Mouse (Mus musculus) ES-Bruce4 (cell line): ENCODE data around the gene Cntnap2. TPM values are rescaled to one million over a fixed set of nuclear protein-coding genes. Genes with fewer than 3 reads are reported as not detected.

Experiments used
- H3K27ac ChIP-seq: 2 replicates; pipeline ENCODE4 v1.5.1; 2012; ENCODE audit warnings: low read length, inconsistent platforms; ENCODE audit not compliant: insufficient read depth
- H3K27me3 ChIP-seq: 2 replicates; pipeline ENCODE4 v1.6.1; 2012; ENCODE audit warnings: mild to moderate bottlenecking, low read length, inconsistent platforms; ENCODE audit not compliant: control insufficient read depth, poor library complexity, insufficient read depth, severe bottlenecking
- H3K36me3 ChIP-seq: 2 replicates; pipeline ENCODE4 v1.6.1; 2012; ENCODE audit warnings: inconsistent platforms, mild to moderate bottlenecking, low read length, moderate library complexity; ENCODE audit not compliant: control insufficient read depth, poor library complexity, insufficient read depth, severe bottlenecking
- H3K4me1 ChIP-seq: one replicate; pipeline ENCODE4 v1.8.1; 2011; ENCODE audit warnings: low read length; ENCODE audit not compliant: control insufficient read depth, insufficient read depth
- H3K4me3 ChIP-seq: 2 replicates; pipeline ENCODE4 v1.5.1; 2011; ENCODE audit warnings: low read depth, mild to moderate bottlenecking, low read length
- H3K9ac ChIP-seq: 2 replicates; pipeline ENCODE4 v1.6.1; 2012; ENCODE audit warnings: low read depth, mild to moderate bottlenecking, inconsistent platforms; ENCODE audit not compliant: poor library complexity, severe bottlenecking
- H3K9me3 ChIP-seq: replicated peaks from 2 replicates; pipeline ENCODE4 v1.6.1; 2012; ENCODE audit warnings: mild to moderate bottlenecking, low read length, inconsistent platforms; ENCODE audit not compliant: control insufficient read depth, poor library complexity, insufficient read depth, severe bottlenecking
- CTCF ChIP-seq: IDR thresholded peaks from one replicate; pipeline ENCODE4 v1.8.1; 2011; ENCODE audit warnings: low read depth, low read length
- EP300 ChIP-seq: IDR thresholded peaks from 2 replicates; pipeline ENCODE4 v1.6.1; 2011; ENCODE audit warnings: low read depth, low read length; ENCODE audit not compliant: insufficient read depth
- POLR2A ChIP-seq: IDR thresholded peaks from one replicate; pipeline ENCODE4 v1.8.1; 2011; ENCODE audit warnings: low read length; ENCODE audit not compliant: insufficient read depth
- polyA plus RNA-seq: library from polyadenylated mRNA; stranded (reverse); fragments of >200 nt; gene quantifications from 2 replicates; pipeline ENCODE4 v1.2.4, GENCODE M21; 2011; ENCODE audit warnings: low read depth; ENCODE audit not compliant: missing spikeins, insufficient read depth, insufficient read length

Cntnap2 gene
- polyA plus RNA-seq, 1 experiment, result 4.8 TPM

DNA sequence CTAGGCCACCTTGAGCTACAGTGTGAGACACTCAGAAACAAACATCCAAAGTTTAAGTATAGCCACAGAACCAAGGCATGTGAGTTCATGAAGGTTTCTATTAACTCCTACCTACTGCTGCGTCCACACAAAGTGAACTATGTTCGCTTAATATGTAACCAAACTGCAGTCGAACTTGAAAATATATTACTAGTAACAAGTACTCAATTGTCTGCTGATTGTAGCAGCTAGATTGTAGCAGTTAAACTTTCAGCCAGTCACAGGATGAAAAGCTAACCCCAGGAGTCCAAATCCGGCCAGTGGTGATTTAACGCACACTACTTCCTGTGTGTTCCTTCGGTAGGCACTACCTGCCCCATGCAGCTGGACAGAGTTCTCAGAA, 2282.3 kb downstream of the Cntnap2 start:
- no peak for TF ChIP-seq EP300
- no peak for TF ChIP-seq CTCF
- TF ChIP-seq POLR2A, result no peak
- Histone ChIP-seq H3K27ac (no peak overlapping the region), H3K9ac (no peak overlapping the region), H3K4me1 (peaks cover 4% of the 10 kb centered on the region), H3K36me3 (no peaks in the 10 kb centered on the region), H3K4me3 (no peak overlapping the region), H3K27me3 (no peaks in the 10 kb centered on the region), H3K9me3 (no peaks in the 10 kb centered on the region)

DNA sequence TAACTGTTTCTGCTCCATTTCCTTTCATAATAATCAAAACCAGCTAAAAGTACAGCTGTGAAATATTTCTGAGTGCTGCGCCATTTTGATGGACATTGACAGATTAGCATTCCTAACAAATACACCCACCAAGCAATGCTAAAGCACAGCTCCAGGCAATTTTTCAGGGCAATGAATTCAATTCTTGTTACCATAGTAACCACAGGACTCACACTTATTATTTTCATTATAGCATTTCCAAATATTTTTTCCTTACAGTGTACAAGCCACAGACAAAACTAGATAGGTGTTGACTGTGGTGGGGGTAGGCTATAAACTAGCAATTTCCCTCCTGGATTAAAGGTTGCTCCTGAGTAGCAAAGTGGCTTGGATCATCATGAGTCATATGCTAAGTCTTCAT, 2284.1 kb downstream of the Cntnap2 start:
- Histone ChIP-seq H3K9me3 (no peaks in the 10 kb centered on the region), H3K4me3 (no peak overlapping the region), H3K27ac (no peak overlapping the region), H3K9ac (no peak overlapping the region), H3K4me1 (no peaks in the 10 kb centered on the region), H3K36me3 (no peaks in the 10 kb centered on the region), H3K27me3 (no peaks in the 10 kb centered on the region)
- TF ChIP-seq CTCF (no peak), POLR2A (no peak), EP300 (no peak)

DNA sequence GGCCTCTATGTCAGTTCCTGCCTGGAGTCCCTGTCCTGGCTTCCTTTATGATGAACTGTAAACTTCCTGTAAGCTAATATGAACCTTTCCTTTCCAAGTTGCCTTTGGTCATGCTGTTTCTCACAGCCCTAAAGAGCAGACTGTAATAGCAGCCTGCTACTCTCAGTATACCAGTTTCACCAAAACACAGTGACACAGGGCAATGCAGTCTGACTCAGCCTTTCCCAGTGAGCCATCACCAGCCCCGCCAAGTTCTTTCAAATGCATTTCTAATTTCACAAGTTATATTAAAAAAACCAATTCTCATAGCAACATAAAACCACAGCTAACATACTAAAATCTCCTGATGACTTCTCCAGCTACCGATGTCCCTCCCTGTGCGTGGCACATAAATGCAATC, 2285.5 kb downstream of the Cntnap2 start:
- Histone ChIP-seq H3K27ac (no peak overlapping the region), H3K9me3 (no peaks in the 10 kb centered on the region), H3K4me3 (no peak overlapping the region), H3K4me1 (no peaks in the 10 kb centered on the region), H3K27me3 (no peaks in the 10 kb centered on the region), H3K36me3 (no peaks in the 10 kb centered on the region), H3K9ac (no peak overlapping the region)
- TF ChIP-seq POLR2A (no peak), EP300 (no peak), CTCF (no peak)

DNA sequence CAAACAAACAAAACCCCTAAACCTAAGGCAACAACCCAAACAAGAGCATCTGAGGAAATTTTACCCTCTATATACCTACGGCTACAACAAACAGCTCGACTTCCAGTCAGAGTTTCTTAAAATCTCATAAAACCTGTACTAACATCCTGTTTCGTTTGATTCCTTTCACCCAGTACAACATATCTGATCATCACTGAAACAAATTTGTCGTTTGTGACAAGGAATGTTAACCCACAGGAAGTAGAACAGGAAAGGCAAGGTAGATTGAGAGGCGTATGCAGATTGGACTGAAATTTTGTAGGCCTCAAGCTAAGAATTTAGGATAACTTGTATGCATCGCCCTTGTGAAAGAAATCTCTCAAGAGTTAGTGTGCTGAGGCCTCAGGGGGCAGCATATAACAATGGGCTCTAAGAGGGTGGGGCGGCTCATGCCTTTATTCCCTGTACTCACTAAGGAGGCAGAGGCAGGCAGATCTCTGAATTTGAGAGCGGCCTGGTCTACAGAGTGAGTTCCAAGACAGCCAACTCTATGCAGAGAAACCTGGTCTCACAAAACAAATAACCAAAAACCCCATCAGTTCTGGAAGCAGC, 2291.0 kb downstream of the Cntnap2 start:
- H3K27me3 ChIP-seq, result no peaks in the 10 kb centered on the region
- no peaks in the 10 kb centered on the region for H3K4me1 ChIP-seq
- no peak overlapping the region for H3K9ac ChIP-seq
- no peak overlapping the region for H3K4me3 ChIP-seq
- H3K36me3 ChIP-seq, result no peaks in the 10 kb centered on the region
- TF ChIP-seq POLR2A (no peak), EP300 (no peak), CTCF (no peak)
- H3K27ac ChIP-seq, result no peak overlapping the region
- no peaks in the 10 kb centered on the region for H3K9me3 ChIP-seq
